Mouse (Mus musculus): Measurements from ENCODE around the gene Reln. TPM values are rescaled to one million over a fixed set of nuclear protein-coding genes. Genes with fewer than 3 reads are reported as not detected.

Reln gene
- polyA plus RNA-seq, 1 experiment from 2014 or later: 46.4 TPM

- H3K36me3 ChIP-seq: no peaks in the 10 kb centered on the region
- H3K27ac ChIP-seq (replicated peaks): no peak overlapping the region
- no peaks in the 10 kb centered on the region for H3K9me3 ChIP-seq
- no peaks in the 10 kb centered on the region for H3K4me1 ChIP-seq (replicated peaks)
- ATAC-seq (ENCODE audit: low FRiP score, low read depth): no peak
- no peak overlapping the region for H3K4me3 ChIP-seq
- no peaks in the 10 kb centered on the region for H3K27me3 ChIP-seq
- H3K9ac ChIP-seq: no peak overlapping the region
- H3K4me2 ChIP-seq: no peak overlapping the region
- WGBS: 75% methylated on average over 3 of the region's 3 CpGs
Measured at GRCm38 (mm10) chr5:22024108-22024507, 320.4 kb downstream of the Reln start.

- Histone ChIP-seq H3K36me3 (no peaks in the 10 kb centered on the region), H3K4me3 (no peak overlapping the region), H3K4me1 (replicated peaks) (no peaks in the 10 kb centered on the region), H3K4me2 (no peak overlapping the region), H3K27ac (replicated peaks) (no peak overlapping the region), H3K27me3 (no peaks in the 10 kb centered on the region), H3K9ac (no peak overlapping the region), H3K9me3 (no peaks in the 10 kb centered on the region)
- 88% methylated on average over 3 of the region's 3 CpGs for WGBS
- no peak for ATAC-seq (ENCODE audit: low FRiP score, low read depth)
Measured at GRCm38 (mm10) chr5:22017896-22018295, 326.6 kb downstream of the Reln start.

DNA sequence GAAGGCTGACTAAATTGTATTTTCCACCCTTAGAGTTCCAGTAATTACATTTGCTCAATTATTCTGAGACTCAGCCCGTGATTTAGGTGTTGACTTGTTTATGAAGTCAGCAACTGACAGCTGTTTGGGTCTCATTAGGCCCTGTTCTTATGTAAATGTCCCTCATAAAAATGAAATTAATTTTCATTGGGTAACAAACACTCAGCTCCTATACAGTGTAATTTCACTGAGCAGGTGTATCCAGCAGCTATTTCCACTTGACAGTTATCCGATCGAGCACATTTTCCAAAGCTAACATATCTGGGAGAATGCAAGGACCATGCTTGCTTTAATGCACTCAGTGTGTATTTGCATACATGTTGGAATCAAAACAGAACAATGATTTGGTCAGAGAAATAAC is 330.0 kb downstream of the Reln start:
- Histone ChIP-seq H3K27me3 (no peaks in the 10 kb centered on the region), H3K9ac (no peak overlapping the region), H3K4me3 (no peak overlapping the region), H3K27ac (replicated peaks) (no peak overlapping the region), H3K36me3 (no peaks in the 10 kb centered on the region), H3K4me1 (replicated peaks) (no peaks in the 10 kb centered on the region), H3K4me2 (no peak overlapping the region), H3K9me3 (no peaks in the 10 kb centered on the region)
- WGBS: 56% methylated on average over 3 of the region's 3 CpGs
- ATAC-seq (ENCODE audit: low FRiP score, low read depth): no peak

DNA sequence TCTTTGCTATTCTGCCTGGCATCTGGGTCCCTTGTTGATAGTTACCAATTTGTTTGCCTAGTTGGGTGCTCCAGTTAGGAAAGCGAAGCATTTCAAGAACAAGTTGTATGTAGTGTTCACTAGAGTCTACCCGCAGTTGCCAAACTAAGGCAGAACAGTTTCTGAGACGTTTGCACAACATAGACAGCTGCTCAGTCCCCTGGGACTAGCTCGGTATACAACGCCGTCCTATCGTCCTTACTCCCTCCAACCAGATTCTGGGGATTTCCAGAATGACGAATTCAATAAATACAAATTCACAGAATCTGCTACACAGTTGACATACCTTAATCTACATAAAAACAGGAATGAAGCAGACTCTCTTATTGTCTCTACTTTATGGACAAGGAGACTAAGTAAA is 335.4 kb downstream of the Reln start:
- Histone ChIP-seq H3K27me3 (no peaks in the 10 kb centered on the region), H3K4me3 (no peak overlapping the region), H3K9ac (no peak overlapping the region), H3K9me3 (no peaks in the 10 kb centered on the region), H3K36me3 (no peaks in the 10 kb centered on the region), H3K4me1 (replicated peaks) (no peaks in the 10 kb centered on the region), H3K4me2 (no peak overlapping the region), H3K27ac (replicated peaks) (no peak overlapping the region)
- WGBS: 76% methylated on average over 8 of the region's 8 CpGs
- ATAC-seq (ENCODE audit: low FRiP score, low read depth): no peak

DNA sequence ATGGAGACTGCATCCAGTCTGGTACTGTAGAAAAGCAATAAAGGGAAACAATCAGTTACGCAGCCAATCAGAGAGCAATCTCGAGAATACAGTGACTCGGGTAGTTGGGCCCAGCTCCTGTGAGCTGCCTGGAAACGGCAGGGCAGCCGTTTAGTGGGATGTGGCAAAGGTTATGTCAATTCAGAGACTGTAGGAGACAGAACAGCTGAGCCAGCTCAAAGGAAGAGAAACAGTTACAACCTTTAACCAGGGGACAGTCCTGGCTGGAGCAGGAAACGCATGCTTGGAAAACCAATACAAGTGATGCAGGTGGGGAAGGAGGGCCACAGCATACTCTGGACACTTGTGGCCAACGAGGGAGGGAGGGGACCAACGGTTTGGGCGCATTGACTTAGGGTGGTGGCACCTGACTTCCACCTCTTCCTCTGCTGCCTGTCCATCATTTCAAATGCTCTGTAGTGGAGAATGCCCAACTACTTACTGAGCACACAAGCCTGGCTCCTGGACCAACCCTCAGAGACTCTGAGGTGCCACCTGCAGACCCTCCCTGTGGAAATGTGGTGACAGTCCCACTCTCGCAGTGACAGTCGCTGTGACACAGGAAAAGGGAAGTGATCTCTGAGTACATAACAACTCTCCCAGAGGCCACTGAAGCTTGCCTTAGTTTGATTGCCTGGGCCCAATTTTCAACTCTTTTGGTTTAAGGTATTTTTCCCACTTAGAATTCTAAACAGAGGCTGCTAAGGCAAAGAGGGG is 337.0 kb downstream of the Reln start:
- no peaks in the 10 kb centered on the region for H3K36me3 ChIP-seq
- H3K9ac ChIP-seq: no peak overlapping the region
- WGBS: 59% methylated on average over 11 of the region's 11 CpGs
- no peaks in the 10 kb centered on the region for H3K9me3 ChIP-seq
- no peak for ATAC-seq (ENCODE audit: low FRiP score, low read depth)
- H3K4me1 ChIP-seq (replicated peaks): no peaks in the 10 kb centered on the region
- no peak overlapping the region for H3K27ac ChIP-seq (replicated peaks)
- H3K4me3 ChIP-seq: no peak overlapping the region
- H3K27me3 ChIP-seq: no peaks in the 10 kb centered on the region
- no peak overlapping the region for H3K4me2 ChIP-seq

DNA sequence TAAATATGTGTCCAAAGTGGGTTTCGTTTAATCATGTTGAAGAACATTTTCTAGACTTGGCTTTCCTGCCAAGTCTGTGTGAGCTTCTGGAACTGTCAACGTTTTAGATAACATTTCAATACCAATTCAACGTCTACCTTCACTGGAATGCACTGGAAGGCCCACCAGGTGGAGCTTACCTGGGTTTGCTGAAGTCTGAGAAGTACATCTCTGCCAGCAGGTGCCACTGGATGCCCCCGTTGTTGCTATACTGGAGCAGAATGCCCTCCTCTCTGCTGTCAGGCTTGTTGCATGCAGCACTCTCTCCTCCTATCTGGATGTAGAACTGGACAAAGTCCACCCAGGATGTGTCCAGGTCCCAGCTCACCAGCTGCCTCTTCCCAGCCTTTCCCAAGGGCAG is 340.6 kb downstream of the Reln start:
- Histone ChIP-seq H3K9ac (no peak overlapping the region), H3K27me3 (no peaks in the 10 kb centered on the region), H3K9me3 (no peaks in the 10 kb centered on the region), H3K4me2 (no peak overlapping the region), H3K4me1 (replicated peaks) (no peaks in the 10 kb centered on the region), H3K4me3 (no peak overlapping the region), H3K27ac (replicated peaks) (no peak overlapping the region), H3K36me3 (no peaks in the 10 kb centered on the region)
- 92% methylated on average over 4 of the region's 4 CpGs for WGBS
- no peak for ATAC-seq (ENCODE audit: low FRiP score, low read depth)

GRCm38 (mm10) chr5:21987711-21988110 is 356.8 kb downstream of the Reln start:
- Histone ChIP-seq H3K36me3 (no peaks in the 10 kb centered on the region), H3K27ac (replicated peaks) (no peak overlapping the region), H3K27me3 (no peaks in the 10 kb centered on the region), H3K4me1 (replicated peaks) (no peaks in the 10 kb centered on the region), H3K9ac (no peak overlapping the region), H3K9me3 (no peaks in the 10 kb centered on the region), H3K4me3 (no peak overlapping the region), H3K4me2 (no peak overlapping the region)
- WGBS: 76% methylated on average over 5 of the region's 5 CpGs
- ATAC-seq (ENCODE audit: low FRiP score, low read depth): no peak

DNA sequence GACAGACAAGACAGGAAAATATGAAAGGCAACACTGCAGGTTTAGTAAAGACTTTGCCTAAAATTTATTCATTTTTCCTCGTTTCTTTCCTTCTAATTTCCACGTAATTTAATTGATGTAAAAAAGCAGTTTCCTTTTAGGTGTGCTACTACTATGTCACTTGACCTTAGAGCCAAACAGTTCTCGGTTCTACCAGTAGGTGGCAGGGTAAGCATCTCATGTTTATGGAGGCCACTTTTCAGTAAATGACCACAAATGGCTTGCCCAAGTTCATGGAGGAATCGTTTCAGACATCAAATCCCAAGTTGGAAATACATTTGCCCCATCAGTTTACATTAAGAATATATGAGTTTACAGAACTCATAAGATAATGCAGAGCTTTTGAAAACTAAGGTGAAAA is 358.2 kb downstream of the Reln start:
- Histone ChIP-seq H3K4me2 (no peak overlapping the region), H3K27ac (replicated peaks) (no peak overlapping the region), H3K27me3 (no peaks in the 10 kb centered on the region), H3K9me3 (no peaks in the 10 kb centered on the region), H3K36me3 (no peaks in the 10 kb centered on the region), H3K4me1 (replicated peaks) (no peaks in the 10 kb centered on the region), H3K9ac (no peak overlapping the region), H3K4me3 (no peak overlapping the region)
- ATAC-seq (ENCODE audit: low FRiP score, low read depth): no peak
- WGBS: 60% methylated on average over 4 of the region's 4 CpGs

DNA sequence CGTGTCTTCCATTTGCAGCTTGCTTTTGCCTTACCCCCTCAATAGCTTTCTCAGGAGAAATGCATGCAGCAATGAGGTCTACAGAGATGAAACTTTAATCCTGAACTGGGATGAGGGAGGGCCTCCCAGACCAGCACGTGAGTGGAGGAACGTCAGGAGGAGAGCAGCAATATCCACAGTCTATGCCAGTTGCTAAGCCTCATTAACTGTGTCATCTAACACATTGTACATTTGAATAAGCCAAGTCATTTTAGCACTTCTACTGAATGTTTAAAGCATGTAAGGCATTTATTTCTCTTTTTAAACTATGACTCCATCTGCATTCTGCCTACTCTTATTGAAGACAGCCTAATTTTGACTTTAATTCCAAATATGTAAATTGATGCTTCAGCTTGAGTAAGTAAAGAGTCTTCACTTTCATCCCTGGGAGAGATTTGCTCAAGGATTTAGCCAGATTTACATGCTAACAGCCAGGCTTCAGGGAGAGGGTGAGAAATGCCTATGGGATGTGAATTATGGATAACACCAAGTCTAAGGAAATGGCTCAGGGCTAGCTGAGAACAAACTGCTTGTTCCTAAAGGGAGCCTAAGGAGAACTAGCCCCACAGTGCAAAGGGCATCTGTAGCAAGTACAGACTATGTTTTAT is 361.4 kb downstream of the Reln start:
- H3K36me3 ChIP-seq: no peaks in the 10 kb centered on the region
- no peak overlapping the region for H3K9ac ChIP-seq
- no peak for ATAC-seq (ENCODE audit: low FRiP score, low read depth)
- H3K4me3 ChIP-seq: no peak overlapping the region
- H3K27ac ChIP-seq (replicated peaks): no peak overlapping the region
- WGBS: 64% methylated on average over 3 of the region's 3 CpGs
- no peaks in the 10 kb centered on the region for H3K27me3 ChIP-seq
- no peak overlapping the region for H3K4me2 ChIP-seq
- H3K9me3 ChIP-seq: no peaks in the 10 kb centered on the region
- no peaks in the 10 kb centered on the region for H3K4me1 ChIP-seq (replicated peaks)

GRCm38 (mm10) chr5:21981216-21981615 is 363.3 kb downstream of the Reln start:
- no peak overlapping the region for H3K4me2 ChIP-seq
- no peak overlapping the region for H3K27ac ChIP-seq (replicated peaks)
- no peak overlapping the region for H3K4me3 ChIP-seq
- no peaks in the 10 kb centered on the region for H3K36me3 ChIP-seq
- H3K9me3 ChIP-seq: no peaks in the 10 kb centered on the region
- no peak for ATAC-seq (ENCODE audit: low FRiP score, low read depth)
- 90% methylated on average over 3 of the region's 3 CpGs for WGBS
- H3K9ac ChIP-seq: no peak overlapping the region
- no peaks in the 10 kb centered on the region for H3K27me3 ChIP-seq
- H3K4me1 ChIP-seq (replicated peaks): no peaks in the 10 kb centered on the region

GRCm38 (mm10) chr5:21980544-21980943 is 364.0 kb downstream of the Reln start:
- H3K36me3 ChIP-seq: no peaks in the 10 kb centered on the region
- H3K27ac ChIP-seq (replicated peaks): no peak overlapping the region
- no peaks in the 10 kb centered on the region for H3K9me3 ChIP-seq
- 85% methylated on average over 3 of the region's 3 CpGs for WGBS
- ATAC-seq (ENCODE audit: low FRiP score, low read depth): no peak
- no peaks in the 10 kb centered on the region for H3K27me3 ChIP-seq
- H3K4me1 ChIP-seq (replicated peaks): no peaks in the 10 kb centered on the region
- H3K4me3 ChIP-seq: no peak overlapping the region
- no peak overlapping the region for H3K4me2 ChIP-seq
- no peak overlapping the region for H3K9ac ChIP-seq

DNA sequence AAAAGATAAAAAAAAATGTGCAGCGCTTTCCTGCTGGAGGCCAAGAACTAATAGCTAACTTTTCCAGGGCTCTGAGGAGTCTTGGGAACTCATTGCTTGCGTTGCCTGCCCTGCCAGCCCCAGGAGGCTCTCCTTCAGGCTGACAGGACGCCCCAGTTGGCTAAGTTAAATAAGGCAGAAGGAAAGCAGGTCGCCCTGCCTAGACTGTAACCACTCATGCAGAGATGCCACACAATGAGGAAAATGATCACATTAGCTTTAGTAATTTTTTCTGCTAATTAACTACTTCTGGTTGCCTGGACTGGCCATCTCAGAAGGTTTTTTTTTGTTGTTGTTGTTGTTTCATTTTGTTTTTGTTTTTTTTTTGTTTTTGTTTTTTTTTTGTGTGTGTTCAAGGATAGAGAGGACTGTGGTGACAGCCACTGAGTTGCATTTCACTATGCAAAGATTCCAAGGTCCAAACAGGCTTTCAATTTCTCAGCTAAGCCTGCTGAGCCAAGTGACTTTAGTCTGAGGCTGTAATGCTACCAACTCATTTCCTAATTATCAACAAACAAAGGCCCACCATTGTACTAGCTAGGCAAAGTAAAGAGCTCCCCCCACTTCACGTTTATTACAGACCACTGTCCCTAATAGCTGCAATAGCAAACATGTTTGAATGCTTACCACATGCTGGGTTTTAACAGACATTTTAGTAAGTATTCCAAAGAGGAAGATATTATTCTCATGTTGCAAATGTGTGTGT is 371.1 kb downstream of the Reln start:
- no peak overlapping the region for H3K4me3 ChIP-seq
- 21% methylated on average over 5 of the region's 5 CpGs for WGBS
- H3K27ac ChIP-seq (replicated peaks): no peak overlapping the region
- no peak overlapping the region for H3K4me2 ChIP-seq
- H3K27me3 ChIP-seq: no peaks in the 10 kb centered on the region
- no peaks in the 10 kb centered on the region for H3K9me3 ChIP-seq
- peak; percentile 45; the same call in 1 of the 2 replicates for ATAC-seq (ENCODE audit: low FRiP score, low read depth)
- H3K36me3 ChIP-seq: no peaks in the 10 kb centered on the region
- H3K4me1 ChIP-seq (replicated peaks): peaks cover 8% of the 10 kb centered on the region; the same call in 1 of the 2 replicates
- no peak overlapping the region for H3K9ac ChIP-seq

All from hindbrain, embryonic 15.5 days (tissue).